Mouse (Mus musculus) limb, embryonic 10.5 days (tissue): ENCODE data around the gene Itpripl2. TPM values are rescaled to one million over a fixed set of nuclear protein-coding genes. Genes with fewer than 3 reads are reported as not detected.

Source experiments
- DNase-seq: peaks from one replicate; pipeline ENCODE4 v3.0.0-alpha.2; 2017; ENCODE audit warnings: low spot score
- H3K27ac ChIP-seq: fragments of 300-500 bp; sonication (generic); 2 replicates; pipeline ENCODE4 v1.5.1; 2016; ENCODE audit warnings: mild to moderate bottlenecking
- H3K27me3 ChIP-seq: fragments of 300-500 bp; sonication (generic); 2 replicates; pipeline ENCODE4 v1.6.1; 2016; ENCODE audit warnings: low read depth, mild to moderate bottlenecking; ENCODE audit not compliant: poor library complexity, severe bottlenecking
- H3K36me3 ChIP-seq: fragments of 300-500 bp; sonication (generic); 2 replicates; pipeline ENCODE4 v1.6.1; 2016; ENCODE audit warnings: mild to moderate bottlenecking, moderate library complexity
- H3K4me1 ChIP-seq: fragments of 300-500 bp; sonication (generic); 2 replicates; pipeline ENCODE4 v1.6.1; 2016
- H3K4me3 ChIP-seq: fragments of 300-500 bp; sonication (generic); 2 replicates; pipeline ENCODE4 v1.5.1; 2016; ENCODE audit warnings: mild to moderate bottlenecking, moderate library complexity
- H3K9me3 ChIP-seq: fragments of 300-500 bp; sonication (generic); replicated peaks from 2 replicates; pipeline ENCODE4 v1.6.1; 2016; ENCODE audit warnings: mild to moderate bottlenecking
- WGBS: fragments of 180-500 bp; shearing (Covaris S2); methylation state at CpG from one replicate; pipeline ENCODE4 v1.1.7; 2016; 5-methylcytosine and 5-hydroxymethylcytosine counted together
- polyA plus RNA-seq: library from polyadenylated mRNA; unstranded; fragments of >200 nt; fragmentation: Nextera tagmentation; extraction: Ambion mirVana; gene quantifications from 2 replicates; pipeline ENCODE4 v1.2.1, GENCODE M21; 2016

Itpripl2 gene
- polyA plus RNA-seq, 1 experiment from 2014 or later, result 1.8 TPM

DNA sequence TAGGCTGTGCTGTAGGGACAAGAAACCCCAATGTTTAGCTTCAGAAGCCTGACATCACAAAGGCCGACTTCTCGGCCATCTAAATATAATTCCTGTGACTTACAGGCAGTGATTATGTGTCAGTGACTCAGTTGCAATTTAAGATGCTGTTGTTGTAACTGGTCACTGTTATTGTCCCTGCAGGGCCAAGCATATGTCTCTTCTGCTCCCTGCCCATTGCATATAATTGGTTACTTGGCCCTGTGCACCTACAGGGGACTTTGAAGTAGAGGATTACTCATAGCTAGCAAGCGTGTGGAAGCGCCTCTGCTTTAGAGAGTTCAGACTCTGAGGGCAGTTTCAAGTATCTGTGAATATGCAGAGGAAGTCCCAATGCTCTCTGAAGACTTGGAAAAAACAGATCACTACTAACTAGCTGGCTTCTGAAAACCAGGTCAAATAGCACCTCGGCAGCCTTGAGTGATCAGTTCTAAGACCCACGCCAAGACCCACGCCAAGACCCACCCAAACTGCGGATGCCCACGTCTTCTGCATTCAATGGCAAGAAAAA is 11.5 kb downstream of the Itpripl2 start:
- Histone ChIP-seq H3K4me1 (peaks cover 6% of the 10 kb centered on the region; the same call in 1 of the 2 replicates), H3K27me3 (no peaks in the 10 kb centered on the region), H3K4me3 (no peak overlapping the region), H3K9me3 (no peaks in the 10 kb centered on the region), H3K36me3 (0 out of 2 replicates have a peak, but pooled peaks cover 5% of the 10 kb centered on the region), H3K27ac (no peak overlapping the region)
- 90% methylated on average over 9 of the region's 9 CpGs for WGBS
- no peak for DNase-seq

- Histone ChIP-seq H3K4me1 (peaks cover 6% of the 10 kb centered on the region; the same call in 1 of the 2 replicates), H3K9me3 (no peaks in the 10 kb centered on the region), H3K27me3 (no peaks in the 10 kb centered on the region), H3K36me3 (no peaks in the 10 kb centered on the region), H3K27ac (no peak overlapping the region), H3K4me3 (no peak overlapping the region)
- no peak for DNase-seq
- WGBS, result 60% methylated on average over 3 of the region's 3 CpGs
Observed at GRCm38 (mm10) chr7:118478835-118479312, 12.9 kb downstream of the Itpripl2 start.

DNA sequence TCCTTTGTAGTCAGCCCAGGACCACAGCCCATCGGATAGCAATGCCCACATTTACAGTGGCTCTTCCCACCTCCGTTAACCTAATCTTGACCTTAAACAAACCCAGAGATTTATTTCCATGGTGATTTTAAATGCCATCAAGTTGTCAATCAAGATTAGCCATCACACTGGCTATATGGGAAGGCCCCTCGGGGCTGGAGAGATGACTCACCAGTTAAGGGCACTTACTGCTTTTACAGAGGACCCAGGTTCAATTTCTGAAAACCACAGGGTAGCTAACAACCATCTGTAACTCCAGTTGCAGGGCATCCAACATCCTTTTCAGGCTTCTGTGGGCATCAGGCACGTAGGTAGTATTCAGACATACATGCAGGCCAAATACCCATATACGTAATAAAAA is 15.3 kb downstream of the Itpripl2 start:
- H3K27me3 ChIP-seq, result no peaks in the 10 kb centered on the region
- H3K4me3 ChIP-seq, result no peak overlapping the region
- WGBS, result 64% methylated on average over 5 of the region's 5 CpGs

GRCm38 (mm10) chr7:118475008-118475705 is 16.6 kb downstream of the Itpripl2 start:
- 88% methylated on average over 7 of the region's 7 CpGs for WGBS
- Histone ChIP-seq H3K9me3 (no peaks in the 10 kb centered on the region), H3K4me3 (no peak overlapping the region), H3K27ac (no peak overlapping the region), H3K36me3 (no peaks in the 10 kb centered on the region), H3K4me1 (peaks cover 6% of the 10 kb centered on the region; the same call in 1 of the 2 replicates), H3K27me3 (no peaks in the 10 kb centered on the region)
- DNase-seq, result no peak

More for the DNA sequence above, 15.3 kb downstream of the Itpripl2 start:
- Histone ChIP-seq H3K36me3 (no peaks in the 10 kb centered on the region), H3K27ac (no peak overlapping the region), H3K4me1 (peaks cover 6% of the 10 kb centered on the region; the same call in 1 of the 2 replicates), H3K9me3 (no peaks in the 10 kb centered on the region)
- DNase-seq, result no peak

DNA sequence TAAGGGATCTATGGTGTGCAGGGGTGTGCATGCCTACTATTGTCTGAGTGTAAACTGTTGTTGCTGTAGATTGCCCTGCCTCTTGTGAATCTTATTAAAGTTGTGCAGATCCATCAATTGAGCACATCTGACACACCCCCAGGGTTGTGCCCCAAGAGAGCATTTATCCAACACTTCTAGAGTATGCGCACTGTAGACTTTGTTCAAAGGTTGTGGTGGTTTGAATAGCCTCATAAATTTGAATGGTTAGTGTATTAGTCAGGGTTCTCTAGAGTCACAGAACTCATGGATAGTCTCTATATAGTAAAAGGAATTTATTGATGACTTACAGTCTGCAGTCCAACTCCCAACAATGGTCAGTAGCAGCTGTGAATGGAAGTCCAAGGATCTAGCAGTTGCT is 18.9 kb downstream of the Itpripl2 start:
- Histone ChIP-seq H3K9me3 (no peaks in the 10 kb centered on the region), H3K27me3 (no peaks in the 10 kb centered on the region), H3K36me3 (no peaks in the 10 kb centered on the region), H3K4me3 (no peak overlapping the region), H3K27ac (no peak overlapping the region), H3K4me1 (no peaks in the 10 kb centered on the region)
- WGBS, result 95% methylated on average over 1 of the region's 1 CpGs
- DNase-seq, result no peak

DNA sequence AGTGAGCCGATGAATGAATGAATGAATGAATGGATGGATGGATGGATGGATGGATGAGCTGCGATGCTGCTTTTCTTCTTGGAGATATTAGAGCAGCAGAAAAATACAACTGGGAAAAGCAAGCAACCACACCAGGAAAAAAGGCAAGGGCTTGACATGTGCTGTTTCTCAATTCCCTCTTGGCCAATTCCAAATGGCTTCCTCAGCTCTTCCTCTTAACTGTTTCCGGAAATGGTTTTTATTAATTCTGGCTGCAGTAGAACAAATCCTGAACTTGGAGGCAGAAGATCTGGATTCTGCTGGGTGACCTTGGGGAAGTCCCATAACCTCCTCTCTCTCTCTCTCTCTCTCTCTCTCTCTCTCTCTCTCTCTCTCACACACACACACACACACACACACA is 23.7 kb downstream of the Itpripl2 start:
- Histone ChIP-seq H3K9me3 (no peaks in the 10 kb centered on the region), H3K36me3 (no peaks in the 10 kb centered on the region), H3K27me3 (no peaks in the 10 kb centered on the region), H3K27ac (no peak overlapping the region), H3K4me3 (no peak overlapping the region), H3K4me1 (peaks cover 19% of the 10 kb centered on the region)
- no peak for DNase-seq
- WGBS, result 89% methylated on average over 3 of the region's 3 CpGs

GRCm38 (mm10) chr7:118464432-118464831 is 27.3 kb downstream of the Itpripl2 start:
- H3K4me3 ChIP-seq, result no peak overlapping the region
- WGBS, result 58% methylated on average over 4 of the region's 4 CpGs
- DNase-seq, result no peak
- H3K9me3 ChIP-seq, result no peaks in the 10 kb centered on the region
- no peak overlapping the region for H3K27ac ChIP-seq
- no peaks in the 10 kb centered on the region for H3K36me3 ChIP-seq
- H3K27me3 ChIP-seq, result no peaks in the 10 kb centered on the region
- peaks cover 39% of the 10 kb centered on the region for H3K4me1 ChIP-seq

GRCm38 (mm10) chr7:118462818-118463762 is 28.7 kb downstream of the Itpripl2 start:
- Histone ChIP-seq H3K9me3 (no peaks in the 10 kb centered on the region), H3K36me3 (no peaks in the 10 kb centered on the region), H3K27me3 (no peaks in the 10 kb centered on the region), H3K4me3 (no peak overlapping the region), H3K27ac (no peak overlapping the region), H3K4me1 (peaks cover 39% of the 10 kb centered on the region)
- 58% methylated on average over 11 of the region's 11 CpGs for WGBS
- no peak for DNase-seq

DNA sequence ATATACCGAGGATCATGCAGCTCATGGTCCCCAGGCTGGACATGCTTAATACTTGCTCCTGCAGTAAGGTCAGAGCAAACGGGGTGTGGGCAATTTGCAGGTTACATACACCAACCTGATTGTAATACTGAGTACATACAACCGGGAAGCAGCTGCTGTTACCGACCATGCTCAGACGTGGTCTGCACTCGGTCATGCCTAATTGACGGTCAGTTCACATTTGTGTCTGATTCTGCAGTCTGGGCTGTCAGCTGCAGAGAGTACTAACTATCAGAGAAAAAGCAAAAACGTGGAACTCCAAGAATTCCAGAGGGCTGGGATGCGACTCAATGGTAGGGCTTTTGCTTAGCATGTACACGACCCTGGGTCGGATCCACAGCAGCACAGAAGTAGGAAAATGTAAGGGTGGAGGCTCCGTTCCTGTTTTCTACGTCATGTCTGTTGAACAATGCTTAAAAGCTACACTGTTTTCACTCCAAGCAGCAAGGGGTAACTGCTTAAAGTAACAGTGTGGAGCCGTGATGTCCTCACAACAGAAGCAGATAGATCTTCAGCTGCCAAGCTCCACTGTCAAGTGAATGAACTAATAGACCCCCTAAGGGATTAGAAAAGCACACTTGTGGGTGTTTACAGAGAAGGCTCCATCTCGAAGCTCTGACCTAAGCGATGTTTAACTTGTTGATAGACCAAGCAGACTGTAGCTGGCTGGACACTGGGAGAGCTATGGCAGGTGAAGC is 30.2 kb downstream of the Itpripl2 start:
- DNase-seq, result no peak
- Histone ChIP-seq H3K9me3 (no peaks in the 10 kb centered on the region), H3K36me3 (no peaks in the 10 kb centered on the region), H3K27ac (no peak overlapping the region), H3K4me1 (peaks cover 36% of the 10 kb centered on the region), H3K4me3 (no peak overlapping the region), H3K27me3 (no peaks in the 10 kb centered on the region)
- 74% methylated on average over 16 of the region's 16 CpGs for WGBS

- WGBS, result 77% methylated on average over 4 of the region's 4 CpGs
- no peaks in the 10 kb centered on the region for H3K9me3 ChIP-seq
- H3K4me3 ChIP-seq, result no peak overlapping the region
- peaks cover 9% of the 10 kb centered on the region; the same call in 1 of the 2 replicates for H3K27me3 ChIP-seq
- no peak for DNase-seq
- no peaks in the 10 kb centered on the region for H3K36me3 ChIP-seq
- no peak overlapping the region for H3K27ac ChIP-seq
- peaks cover 8% of the 10 kb centered on the region for H3K4me1 ChIP-seq
Observed at GRCm38 (mm10) chr7:118453722-118454121, 38.1 kb downstream of the Itpripl2 start.

- H3K27me3 ChIP-seq, result peaks cover 15% of the 10 kb centered on the region
- H3K9me3 ChIP-seq, result no peaks in the 10 kb centered on the region
- 39% methylated on average over 2 of the region's 2 CpGs for WGBS
- no peaks in the 10 kb centered on the region for H3K36me3 ChIP-seq
- peaks cover 16% of the 10 kb centered on the region for H3K4me1 ChIP-seq
- no peak for DNase-seq
- no peak overlapping the region for H3K27ac ChIP-seq
- H3K4me3 ChIP-seq, result no peak overlapping the region
Observed at GRCm38 (mm10) chr7:118452940-118453339, 38.8 kb downstream of the Itpripl2 start.
